Mouse (Mus musculus): ENCODE measurements at regions not wholly inside any gene's neighbourhood (a gene's known extent, or its start where the extent isn't known, plus 50 kb on each side); places are given as distances from the start of the nearest gene placed in this dataset.
"Not testable (repeated sequence)": the region's sequence is repeated elsewhere in the genome, so short reads cannot be mapped to it uniquely, and the experiment has no call there.

GRCm38 (mm10) chr7:137522450-137522849 lies 85.0 kb downstream of the Glrx3 start:
- no peak for DNase-seq (ENCODE audit: low spot score)

- DNase-seq (ENCODE audit: low spot score): no peak
Measured at GRCm38 (mm10) chr7:137533476-137533875, 96.1 kb downstream of the Glrx3 start.

- no peak for DNase-seq (ENCODE audit: low spot score)
Measured at GRCm38 (mm10) chr7:137549991-137550390, 112.6 kb downstream of the Glrx3 start.

- DNase-seq (ENCODE audit: low spot score): no peak
Measured at GRCm38 (mm10) chr7:137552551-137553198, 115.3 kb downstream of the Glrx3 start.

- DNase-seq (ENCODE audit: low spot score): no peak
Measured at GRCm38 (mm10) chr7:137555481-137555880, 118.1 kb downstream of the Glrx3 start.

- no peak for DNase-seq (ENCODE audit: low spot score)
Measured at GRCm38 (mm10) chr7:137557439-137557838, 120.0 kb downstream of the Glrx3 start.

GRCm38 (mm10) chr7:137558871-137559270 lies 121.5 kb downstream of the Glrx3 start:
- DNase-seq (ENCODE audit: low spot score): no peak

- no peak for DNase-seq (ENCODE audit: low spot score)
Measured at GRCm38 (mm10) chr7:137570199-137570598, 132.8 kb downstream of the Glrx3 start.

- no peak for DNase-seq (ENCODE audit: low spot score)
Measured at GRCm38 (mm10) chr7:137575491-137575890, 138.1 kb downstream of the Glrx3 start.

- DNase-seq (ENCODE audit: low spot score): no peak
Measured at GRCm38 (mm10) chr7:137576251-137576650, 138.8 kb downstream of the Glrx3 start.

- DNase-seq (ENCODE audit: low spot score): no peak
Measured at GRCm38 (mm10) chr7:137583556-137583955, 146.1 kb downstream of the Glrx3 start.

- DNase-seq (ENCODE audit: low spot score): not testable (repeated sequence)
Measured at GRCm38 (mm10) chr7:137584916-137585315, 147.5 kb downstream of the Glrx3 start.

GRCm38 (mm10) chr7:137593570-137593969 lies 156.2 kb downstream of the Glrx3 start:
- no peak for DNase-seq (ENCODE audit: low spot score)

GRCm38 (mm10) chr7:137595567-137595966 lies 158.2 kb downstream of the Glrx3 start:
- DNase-seq (ENCODE audit: low spot score): no peak

GRCm38 (mm10) chr7:137596161-137596560 lies 158.7 kb downstream of the Glrx3 start:
- no peak for DNase-seq (ENCODE audit: low spot score)

- DNase-seq (ENCODE audit: low spot score): no peak
Measured at GRCm38 (mm10) chr7:137603039-137603438, 165.6 kb downstream of the Glrx3 start.

- DNase-seq (ENCODE audit: low spot score): no peak
Measured at GRCm38 (mm10) chr7:137609752-137610151, 172.3 kb downstream of the Glrx3 start.

- no peak for DNase-seq (ENCODE audit: low spot score)
Measured at GRCm38 (mm10) chr7:137611363-137611762, 173.9 kb downstream of the Glrx3 start.

GRCm38 (mm10) chr7:137611891-137612522 lies 174.6 kb downstream of the Glrx3 start:
- DNase-seq (ENCODE audit: low spot score): no peak

- DNase-seq (ENCODE audit: low spot score): no peak
Measured at GRCm38 (mm10) chr7:137618406-137619133, 181.2 kb downstream of the Glrx3 start.

- DNase-seq (ENCODE audit: low spot score): no peak
Measured at GRCm38 (mm10) chr7:137619286-137619789, 181.9 kb downstream of the Glrx3 start.

- no peak for DNase-seq (ENCODE audit: low spot score)
Measured at GRCm38 (mm10) chr7:137628266-137628665, 190.9 kb downstream of the Glrx3 start.

- no peak for DNase-seq (ENCODE audit: low spot score)
Measured at GRCm38 (mm10) chr7:137629540-137629939, 192.1 kb downstream of the Glrx3 start.

All from ovary, adult 18-20 months (tissue).